ENCODE assay signal across 23 mouse cellular contexts in genomic region chr1:34569876-34570275, GRCm38 (mm10). TPM values are rescaled to one million over a fixed set of nuclear protein-coding genes. Genes with fewer than 3 reads are reported as not detected.
"Had no signal": no experiment of that assay in that cellular context is flagged by ENCODE, and none has a peak within 500 bp of the region (broad histone marks: within the 10 kb centered on the region; RNA-seq: fewer than 3 reads in every experiment).

No protein-coding gene starts in this region.

- DNase-seq: gastrocnemius, adult 2 months; gastrocnemius, postnatal 10 days; gastrocnemius, postnatal 25 days; heart, adult 18-20 months; heart, postnatal 10 days; heart, postnatal 4 days; kidney, adult 18-20 months; kidney, adult 8-10 months; kidney, postnatal 10 days; kidney, postnatal 25 days; kidney, postnatal 4 days; layer of hippocampus, postnatal 36 days; left cerebral cortex, postnatal 4 days had no signal

RNA-seq across cellular contexts. Expression of gene Prss40, which starts 9.1 kb away (rescaled TPM):
- total RNA-seq: gastrocnemius, adult 2 months; gastrocnemius, postnatal 10 days; gastrocnemius, postnatal 25 days; gastrocnemius, postnatal 4 days; granulocyte monocyte progenitor cell, adult 5-6 weeks; heart, adult 18-20 months; heart, postnatal 10 days; heart, postnatal 25 days; heart, postnatal 4 days; layer of hippocampus, adult 2 months; layer of hippocampus, postnatal 10 days; layer of hippocampus, postnatal 36 days; left cerebral cortex, adult 18-20 months; left cerebral cortex, adult 8-10 months; left cerebral cortex, postnatal 10 days; left cerebral cortex, postnatal 25 days; left cerebral cortex, postnatal 4 days; liver, adult 2 months had no signal

RNA-seq across cellular contexts. Expression of gene Amer3, which starts 9.6 kb away (rescaled TPM):
- total RNA-seq: gastrocnemius, adult 2 months; gastrocnemius, postnatal 25 days; gastrocnemius, postnatal 4 days; granulocyte monocyte progenitor cell, adult 5-6 weeks; heart, adult 18-20 months; heart, postnatal 10 days; heart, postnatal 25 days; heart, postnatal 4 days; liver, adult 2 months had no signal

RNA-seq across cellular contexts. Expression of gene Cfc1, which starts 34.4 kb away (rescaled TPM):
- total RNA-seq: gastrocnemius, adult 2 months; gastrocnemius, postnatal 10 days; gastrocnemius, postnatal 25 days; gastrocnemius, postnatal 4 days; granulocyte monocyte progenitor cell, adult 5-6 weeks; heart, adult 18-20 months; heart, postnatal 10 days; heart, postnatal 25 days; heart, postnatal 4 days; layer of hippocampus, postnatal 10 days; layer of hippocampus, postnatal 36 days; left cerebral cortex, adult 18-20 months; left cerebral cortex, adult 8-10 months; left cerebral cortex, postnatal 10 days; left cerebral cortex, postnatal 25 days; left cerebral cortex, postnatal 4 days; liver, adult 2 months had no signal
